Mouse (Mus musculus) heart, postnatal 0 days (tissue): ENCODE data around the gene Bcl9.

ENCODE experiments used
- CTCF ChIP-seq: IDR thresholded peaks from 2 replicates; pipeline ENCODE4 v1.5.1; 2016; ENCODE audit warnings: antibody characterized with exemption, control low read depth, low read depth
- EP300 ChIP-seq: IDR thresholded peaks from 2 replicates; pipeline ENCODE4 v1.6.1; 2016; ENCODE audit warnings: antibody characterized with exemption, low read depth

DNA sequence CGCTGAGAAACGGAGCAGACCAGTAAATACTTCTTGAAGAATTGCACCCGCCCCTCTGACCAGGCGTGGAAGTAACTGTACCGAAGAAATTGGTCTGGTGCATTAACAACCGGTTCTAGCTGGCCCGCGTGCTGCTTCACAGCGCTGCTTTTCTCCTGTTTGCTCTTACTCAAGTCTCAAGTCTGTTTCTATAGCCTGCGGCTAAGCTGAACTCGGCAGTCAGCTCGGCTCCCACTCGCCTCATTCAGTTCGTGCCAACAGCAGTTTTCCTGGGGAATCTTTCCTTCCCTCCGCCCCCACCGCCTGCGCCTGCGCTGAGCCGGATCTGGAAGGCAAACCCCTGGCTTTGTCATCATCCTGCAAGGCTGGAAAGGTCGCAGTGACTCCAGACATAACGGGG is 14.3 kb upstream of the Bcl9 start:
- TF ChIP-seq CTCF (no peak), EP300 (no peak)
